Mouse (Mus musculus): ENCODE measurements around the gene Myrip.
"Not testable (repeated sequence)": the region's sequence is repeated elsewhere in the genome, so short reads cannot be mapped to it uniquely, and the experiment has no call there.

The Myrip gene

DNA sequence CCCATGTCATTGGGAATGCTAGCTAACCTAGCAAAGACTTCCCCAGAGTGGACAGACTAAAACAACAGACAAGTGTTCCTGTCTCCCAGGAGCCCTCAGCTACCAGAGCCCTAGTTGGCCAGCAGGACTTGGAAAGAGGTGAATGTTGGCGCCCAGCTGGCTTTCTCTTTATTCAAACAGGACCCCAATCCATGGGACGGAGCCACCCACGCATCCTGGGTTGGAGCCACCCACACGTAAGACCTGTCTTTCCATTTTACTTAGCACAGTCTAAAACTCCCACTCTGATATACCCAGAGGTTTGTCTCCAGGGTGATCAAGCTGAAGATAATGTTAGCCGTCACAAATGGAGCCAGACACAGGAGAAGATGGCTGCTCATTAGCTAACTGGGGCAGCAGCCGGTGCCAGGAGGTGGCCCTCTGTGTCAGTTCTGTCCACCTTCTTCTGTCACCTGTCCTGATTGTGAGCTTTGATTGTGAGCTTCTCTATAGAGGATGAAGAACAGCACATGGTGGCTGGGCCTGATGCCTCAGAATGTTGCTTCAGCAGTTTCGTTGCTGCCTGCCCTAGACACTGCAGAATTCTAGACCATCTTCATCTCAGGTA, 95.4 kb downstream of the Myrip start:
- no peak for DNase-seq (ENCODE audit: inconsistent ontology term)

- DNase-seq (ENCODE audit: inconsistent ontology term), result no peak
These were observed 97.0 kb downstream of the Myrip start for GRCm38 (mm10) chr9:120398289-120398688.

DNA sequence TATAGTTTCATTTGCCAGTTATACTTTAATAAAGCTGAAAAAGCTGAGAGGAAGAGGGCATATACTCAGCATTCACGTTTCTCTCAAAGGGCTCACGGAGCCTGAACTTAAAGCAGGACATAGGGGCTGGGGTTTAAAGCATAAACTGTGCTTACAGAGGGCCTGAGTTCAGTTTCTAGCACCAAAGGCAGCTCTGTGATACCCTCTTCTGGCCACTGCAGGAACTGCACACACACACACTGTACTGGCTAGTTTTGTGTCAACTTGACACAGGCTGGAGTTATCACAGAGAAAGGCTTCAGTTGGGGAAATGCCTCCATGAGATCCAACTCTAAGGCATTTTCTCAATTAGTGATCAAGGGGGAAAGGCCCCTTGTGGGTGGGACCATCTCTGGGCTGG, 98.2 kb downstream of the Myrip start:
- not testable (repeated sequence) for DNase-seq (ENCODE audit: inconsistent ontology term)

DNA sequence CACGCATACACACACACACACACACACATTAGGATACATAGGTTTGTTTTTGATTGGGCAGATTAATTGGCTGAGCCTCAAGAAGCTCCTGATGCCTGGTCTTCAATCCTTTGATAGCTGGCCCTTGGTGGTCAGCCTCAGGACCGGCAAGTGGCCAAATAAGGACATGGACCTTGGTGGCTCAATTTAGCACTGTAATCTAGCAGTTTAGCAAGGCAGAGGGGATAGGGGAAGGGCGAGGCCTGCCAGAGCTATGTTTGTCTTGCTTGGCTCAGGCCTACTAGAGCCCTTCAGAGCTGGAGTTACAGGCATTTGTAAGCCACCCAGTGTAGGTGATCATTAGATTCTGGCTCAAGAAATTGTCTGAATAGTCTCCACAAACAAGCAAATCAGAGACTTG, 101.1 kb downstream of the Myrip start:
- DNase-seq (ENCODE audit: inconsistent ontology term), result no peak

GRCm38 (mm10) chr9:120403661-120404060, 102.3 kb downstream of the Myrip start:
- DNase-seq (ENCODE audit: inconsistent ontology term), result no peak

DNA sequence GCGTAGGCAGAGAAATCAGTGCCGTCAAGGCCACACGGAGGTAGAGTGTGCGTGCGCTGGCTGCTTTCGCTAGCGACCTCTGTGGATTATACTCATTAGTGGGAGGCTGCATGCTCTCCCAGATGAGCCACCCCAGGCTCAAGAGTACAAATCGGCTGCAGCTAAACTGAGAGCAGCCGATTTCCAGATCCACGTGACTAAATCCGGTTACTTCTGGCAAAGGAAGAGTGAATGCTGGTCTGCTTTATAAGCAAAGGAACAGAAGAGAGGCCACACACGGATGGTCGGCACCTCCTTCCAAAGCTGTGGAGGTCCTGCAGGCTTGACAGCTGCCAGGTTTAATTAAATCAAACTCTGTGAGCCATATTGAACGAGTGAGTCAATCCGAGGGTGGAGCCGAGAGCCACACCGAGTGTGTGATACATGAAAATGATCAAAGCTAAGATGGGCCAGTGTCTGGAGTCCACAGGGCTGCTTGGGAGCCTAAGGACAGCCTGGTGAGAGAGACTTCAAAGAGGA, 108.4 kb downstream of the Myrip start:
- DNase-seq (ENCODE audit: inconsistent ontology term), result peak; percentile 9

GRCm38 (mm10) chr9:120410421-120410820, 109.1 kb downstream of the Myrip start:
- DNase-seq (ENCODE audit: inconsistent ontology term), result no peak

GRCm38 (mm10) chr9:120415504-120415903, 114.2 kb downstream of the Myrip start:
- DNase-seq (ENCODE audit: inconsistent ontology term), result peak; percentile 19

DNA sequence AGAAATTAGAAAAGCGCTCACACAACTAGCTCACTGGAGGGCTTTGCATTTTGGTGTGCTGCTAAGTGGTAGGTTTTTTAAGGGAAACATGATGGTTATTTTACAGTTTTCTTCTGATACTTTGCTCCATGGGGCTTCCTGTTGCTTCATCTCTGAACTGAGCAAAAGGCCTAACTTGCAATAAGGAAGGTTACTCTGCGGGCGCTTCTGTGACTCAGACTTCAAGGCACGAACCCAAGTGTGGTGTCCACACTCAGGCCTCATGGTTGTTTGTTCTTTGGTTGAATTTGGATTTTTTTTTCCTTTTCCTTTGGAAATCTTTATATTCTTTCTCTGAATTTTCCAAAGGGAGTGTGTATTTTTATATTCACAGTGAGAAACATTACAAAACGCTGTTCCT, 114.8 kb downstream of the Myrip start:
- DNase-seq (ENCODE audit: inconsistent ontology term), result no peak

GRCm38 (mm10) chr9:120416729-120417128, 115.4 kb downstream of the Myrip start:
- DNase-seq (ENCODE audit: inconsistent ontology term), result no peak

- no peak for DNase-seq (ENCODE audit: inconsistent ontology term)
These were observed 117.3 kb downstream of the Myrip start for GRCm38 (mm10) chr9:120418582-120418981.

GRCm38 (mm10) chr9:120424567-120424966, 123.3 kb downstream of the Myrip start:
- no peak for DNase-seq (ENCODE audit: inconsistent ontology term)

GRCm38 (mm10) chr9:120425768-120426167, 124.5 kb downstream of the Myrip start:
- peak; percentile 24 for DNase-seq (ENCODE audit: inconsistent ontology term)

- no peak for DNase-seq (ENCODE audit: inconsistent ontology term)
These were observed 126.9 kb downstream of the Myrip start for GRCm38 (mm10) chr9:120428181-120428580.

- DNase-seq (ENCODE audit: inconsistent ontology term), result peak; percentile 45
These were observed 132.4 kb downstream of the Myrip start for GRCm38 (mm10) chr9:120433747-120434146.

GRCm38 (mm10) chr9:120435841-120436240, 134.5 kb downstream of the Myrip start:
- DNase-seq (ENCODE audit: inconsistent ontology term), result no peak

GRCm38 (mm10) chr9:120436854-120437253, 135.5 kb downstream of the Myrip start:
- no peak for DNase-seq (ENCODE audit: inconsistent ontology term)

GRCm38 (mm10) chr9:120437266-120437876, 136.1 kb downstream of the Myrip start:
- peak; percentile 70 for DNase-seq (ENCODE audit: inconsistent ontology term)

DNA sequence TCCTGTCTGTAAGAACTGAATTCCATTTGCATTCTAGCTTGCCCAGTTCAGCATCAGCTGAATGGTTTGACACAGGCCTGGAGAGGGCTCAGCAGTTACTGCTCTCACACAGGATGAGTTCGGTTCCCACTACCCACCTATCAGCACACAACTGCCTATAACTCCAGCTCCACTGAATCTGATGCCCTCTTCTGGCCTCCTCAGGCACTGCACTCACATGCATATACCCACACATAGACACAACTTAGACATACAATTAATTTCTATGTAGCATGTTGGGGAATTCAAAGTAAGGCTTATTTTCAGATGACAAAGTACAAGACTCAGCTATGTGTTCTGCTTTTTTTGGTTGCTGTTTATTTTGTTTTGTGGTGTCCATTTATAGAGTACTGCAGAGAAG, 137.0 kb downstream of the Myrip start:
- DNase-seq (ENCODE audit: inconsistent ontology term), result no peak

- peak; percentile 31 for DNase-seq (ENCODE audit: inconsistent ontology term)
These were observed 137.5 kb downstream of the Myrip start for GRCm38 (mm10) chr9:120438781-120439180.

DNA sequence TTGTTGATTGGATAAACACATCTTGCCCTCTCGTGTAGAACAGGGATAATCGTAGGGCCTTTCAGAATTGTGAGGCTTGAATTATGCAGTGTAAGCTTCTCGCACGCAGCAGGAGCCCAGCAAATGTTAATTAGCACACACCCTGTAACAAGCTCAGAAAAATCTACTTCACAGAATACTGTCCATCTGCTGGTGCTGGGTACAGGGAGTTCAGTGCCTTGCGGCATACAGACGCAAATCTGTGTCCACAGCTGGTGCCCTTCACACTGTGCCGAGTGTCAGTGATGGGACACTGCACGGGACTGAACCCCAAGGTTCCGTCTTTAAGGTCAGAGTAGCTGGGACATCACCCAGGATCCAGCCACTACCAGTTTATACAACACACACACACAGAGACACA, 143.3 kb downstream of the Myrip start:
- DNase-seq (ENCODE audit: inconsistent ontology term), result no peak

DNA sequence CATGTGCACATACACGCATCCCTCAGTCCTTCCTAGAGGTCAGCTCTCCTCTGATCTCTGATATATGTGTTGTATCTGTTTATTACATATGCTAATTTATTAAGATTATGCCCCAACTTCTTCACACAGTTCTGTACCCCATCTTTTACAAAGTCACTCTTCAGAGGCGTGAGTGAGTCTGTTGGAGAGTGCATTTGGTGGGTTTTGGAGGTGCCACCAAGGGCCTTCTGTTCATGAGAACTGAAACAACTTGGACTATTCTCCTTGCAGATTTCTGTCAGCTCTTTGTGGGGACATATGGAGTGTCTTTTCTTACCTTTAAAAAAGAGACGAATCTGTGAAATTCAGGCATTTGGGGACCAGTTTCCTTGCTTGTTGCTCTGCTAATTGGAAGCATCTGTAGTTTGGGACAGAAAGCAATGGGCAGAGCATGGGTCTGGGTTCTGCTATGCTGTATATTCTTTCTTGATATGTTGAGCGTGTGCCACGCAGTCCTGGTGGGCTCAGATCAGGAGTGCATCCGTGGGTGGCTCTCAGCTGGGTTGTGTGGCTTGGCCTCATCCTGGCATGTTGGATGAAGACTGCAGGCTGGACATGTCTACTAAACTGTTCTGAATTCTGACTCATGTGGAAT, 148.5 kb downstream of the Myrip start:
- DNase-seq (ENCODE audit: inconsistent ontology term), result peak; percentile 33
